Mouse (Mus musculus) thymus, adult 18-20 months (tissue): ENCODE measurements at regions not wholly inside any gene's neighbourhood (a gene's known extent, or its start where the extent isn't known, plus 50 kb on each side); places are given as distances from the start of the nearest gene placed in this dataset.
"Not testable (repeated sequence)": the region's sequence is repeated elsewhere in the genome, so short reads cannot be mapped to it uniquely, and the experiment has no call there.

Source experiments
- DNase-seq, 2 experiments: peaks; one replicate each; pipeline ENCODE4 v3.0.0; 2022; ENCODE audit warnings: mixed read lengths in 2 of 2

DNA sequence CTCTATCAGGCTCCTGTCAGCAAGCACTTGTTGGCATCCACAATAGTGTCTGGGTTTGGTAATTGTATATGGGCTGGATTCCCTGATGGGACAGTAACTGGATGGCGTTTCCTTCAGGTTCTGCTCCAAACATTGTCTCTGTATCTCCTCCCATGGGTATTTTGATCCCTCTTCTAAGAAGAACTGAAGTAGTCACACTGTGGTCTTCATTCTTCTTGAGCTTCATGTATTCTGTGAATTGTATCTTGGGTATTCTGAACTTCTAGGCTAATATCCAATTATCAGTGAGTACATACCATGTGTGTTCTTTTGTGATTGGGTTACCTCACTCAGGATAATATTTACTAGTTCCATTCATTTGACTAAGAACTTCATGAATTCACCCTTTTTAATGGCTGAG lies 119.2 kb upstream of the Gm21119 start:
- DNase-seq: not testable (repeated sequence)

DNA sequence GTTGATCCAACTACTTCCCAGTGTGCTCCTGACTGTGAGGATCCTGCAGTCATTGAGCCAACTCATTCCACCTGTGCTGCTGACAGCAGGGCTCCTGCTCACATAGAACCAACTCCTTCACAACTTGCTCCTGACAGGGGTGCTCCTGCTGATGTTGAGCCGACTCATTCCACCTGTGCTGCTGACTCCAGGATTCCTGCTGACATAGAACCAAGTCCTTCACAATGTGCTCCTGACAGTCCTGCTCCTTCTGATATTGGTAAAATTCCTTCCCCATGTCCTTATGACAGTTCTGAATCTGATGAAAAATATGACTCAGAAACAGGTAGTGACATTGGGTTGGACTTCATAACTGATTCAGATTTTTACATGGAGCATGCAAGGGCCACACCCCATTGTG lies 100.8 kb upstream of the Gm21119 start:
- not testable (repeated sequence) for DNase-seq

DNA sequence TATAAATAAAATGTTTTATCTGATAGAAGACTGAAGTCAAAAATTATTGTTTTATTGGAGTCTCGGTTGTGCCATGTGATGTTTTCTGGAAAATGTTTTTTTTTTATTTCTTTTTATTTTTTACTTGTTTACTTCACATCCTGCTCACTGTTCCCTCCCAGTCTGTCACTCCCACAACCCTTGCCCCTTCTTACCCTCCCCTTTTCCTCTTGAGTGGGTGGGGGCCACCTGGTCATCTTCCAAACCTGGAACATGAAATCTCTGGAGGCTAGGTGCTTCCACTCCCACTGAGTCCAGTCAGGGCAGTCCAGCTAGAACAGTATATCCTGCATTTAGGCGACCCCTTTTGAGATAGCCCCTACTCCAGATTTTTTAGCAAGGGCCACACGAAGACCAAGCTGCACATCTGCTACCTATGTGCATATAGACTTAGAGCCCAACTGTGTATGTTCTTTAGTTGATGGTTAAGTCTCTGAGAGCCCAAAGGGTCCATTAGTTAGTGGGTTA lies 98.3 kb upstream of the Gm21119 start:
- not testable (repeated sequence) for DNase-seq

DNA sequence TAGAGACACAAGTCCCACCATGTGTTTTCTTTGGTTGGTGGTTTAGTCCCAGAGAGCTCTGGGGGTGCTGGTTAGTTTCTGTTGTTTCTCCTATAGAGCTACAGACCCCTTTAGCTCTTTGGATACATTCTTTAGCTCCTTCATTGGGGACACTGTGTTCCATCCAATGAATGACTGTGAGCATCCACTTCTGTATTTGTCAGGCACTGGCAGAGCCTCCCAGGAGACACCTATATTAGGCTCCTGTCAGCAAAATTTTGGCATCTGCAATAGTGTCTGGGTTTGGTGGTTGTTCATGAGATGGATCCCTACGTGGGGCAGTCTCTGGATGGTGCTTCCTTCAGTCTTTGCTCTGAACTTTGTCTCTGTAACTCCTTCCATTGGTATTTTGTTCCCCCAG lies 97.2 kb upstream of the Gm21119 start:
- not testable (repeated sequence) for DNase-seq

DNA sequence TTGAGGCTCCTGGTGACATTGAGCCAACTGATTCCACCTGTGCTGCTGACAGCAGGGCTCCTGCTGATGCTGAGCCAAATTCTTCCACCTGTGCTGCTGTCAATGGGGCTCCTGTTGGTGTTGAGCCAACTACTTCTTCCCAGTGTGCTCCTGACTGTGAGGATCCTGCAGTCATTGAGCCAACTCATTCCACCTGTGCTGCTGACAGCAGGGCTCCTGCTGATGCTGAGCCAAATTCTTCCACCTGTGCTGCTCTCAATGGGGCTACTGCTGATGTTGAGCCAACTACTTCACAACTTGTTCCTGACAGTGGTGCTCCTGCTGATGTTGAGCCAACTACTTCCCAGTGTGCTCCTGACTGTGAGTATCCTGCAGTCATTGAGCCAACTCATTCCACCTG lies 90.2 kb upstream of the Gm21119 start:
- not testable (repeated sequence) for DNase-seq

DNA sequence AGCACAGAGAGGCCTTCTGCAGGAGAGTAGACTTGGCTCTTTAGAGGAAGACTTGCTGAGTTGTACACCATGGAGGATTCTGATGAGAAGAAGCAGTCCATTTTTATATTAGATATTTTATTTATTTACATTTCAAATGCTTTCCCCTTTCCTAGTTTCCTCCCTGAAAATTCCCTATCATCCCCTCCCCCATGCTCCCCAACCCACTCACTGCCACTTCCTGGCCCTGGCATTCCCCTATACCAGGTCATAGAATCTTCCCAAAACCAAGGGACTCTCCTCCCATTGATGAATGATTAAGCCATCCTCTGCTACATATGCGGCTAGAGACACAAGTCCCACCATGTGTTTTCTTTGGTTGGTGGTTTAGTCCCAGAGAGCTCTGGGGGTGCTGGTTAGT lies 85.7 kb upstream of the Gm21119 start:
- DNase-seq: not testable (repeated sequence)

DNA sequence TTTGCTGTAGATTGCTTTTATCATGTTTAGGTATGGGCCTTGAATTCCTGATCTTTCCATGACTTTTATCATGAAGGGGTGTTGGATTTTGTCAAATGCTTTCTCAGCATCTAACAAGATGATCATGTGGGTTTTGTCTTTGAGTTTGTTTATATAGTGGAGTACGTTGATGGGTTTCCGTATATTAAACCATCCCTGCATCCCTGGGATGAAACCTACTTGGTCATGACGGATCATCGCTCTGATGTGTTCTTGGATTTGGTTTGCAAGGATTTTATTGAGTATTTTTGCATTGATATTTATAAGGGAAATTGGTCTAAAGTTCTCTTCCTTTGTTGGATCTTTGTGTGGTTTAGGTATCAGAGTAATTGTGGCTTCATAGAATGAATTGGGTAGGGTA lies 75.7 kb upstream of the Gm21119 start:
- DNase-seq: not testable (repeated sequence)

DNA sequence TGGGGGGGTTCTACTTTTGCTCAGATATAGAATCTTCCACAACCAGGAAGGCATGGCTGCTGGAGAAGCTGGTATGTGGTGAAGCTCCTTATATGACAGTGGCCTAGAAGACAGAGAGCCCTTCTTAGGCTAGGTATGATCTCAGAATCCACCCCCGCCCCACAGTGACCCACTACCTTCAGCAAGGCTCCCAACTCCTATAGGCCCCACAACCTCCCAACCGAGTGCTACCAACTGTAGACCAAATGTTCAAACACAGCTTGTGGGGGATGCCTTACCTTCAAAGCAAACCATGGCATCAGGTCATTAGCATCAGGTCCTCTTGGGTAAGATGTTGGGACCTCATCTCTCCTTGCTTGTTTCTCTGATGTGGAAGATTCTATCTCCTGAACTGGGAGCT lies 70.6 kb upstream of the Gm21119 start:
- not testable (repeated sequence) for DNase-seq

DNA sequence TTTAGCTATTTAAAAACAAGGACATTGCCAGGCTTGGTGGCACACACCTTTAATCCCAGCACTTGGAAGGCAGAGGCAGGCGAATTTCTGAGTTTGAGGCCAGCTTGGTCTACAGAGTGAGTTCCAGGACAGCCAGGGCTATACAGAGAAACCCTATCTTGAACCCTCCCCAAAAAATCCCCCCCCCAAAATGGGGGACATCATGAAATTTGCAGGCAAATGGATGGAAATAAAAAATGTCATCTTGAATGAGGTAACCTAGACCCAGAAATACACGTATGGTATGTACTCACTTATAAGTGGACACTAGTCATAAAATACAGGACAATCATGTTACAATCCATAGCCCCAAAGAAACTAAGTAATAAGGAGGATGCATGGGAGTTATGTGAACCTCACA lies 69.4 kb upstream of the Gm21119 start:
- peak in 1 of 2 experiments; percentile 10 for DNase-seq

DNA sequence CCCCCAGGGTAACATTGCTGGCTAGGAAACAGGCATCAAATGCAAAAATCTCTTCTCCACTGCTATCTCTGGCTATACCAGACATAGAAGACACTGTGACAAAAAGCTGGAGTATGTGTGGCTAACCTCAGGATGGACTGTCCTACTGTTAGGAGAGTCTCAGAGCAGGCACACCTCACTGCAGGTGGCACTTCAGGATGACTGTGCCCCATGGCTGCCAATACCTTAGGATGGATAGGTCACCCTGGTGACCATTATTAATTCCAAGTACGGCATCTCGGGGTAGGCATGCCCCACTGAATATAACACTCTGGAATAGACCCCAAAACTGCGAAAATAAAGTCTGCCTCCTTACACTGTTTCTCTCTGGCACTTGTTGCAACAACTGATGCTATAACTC lies 68.3 kb upstream of the Gm21119 start:
- DNase-seq: not testable (repeated sequence)

DNA sequence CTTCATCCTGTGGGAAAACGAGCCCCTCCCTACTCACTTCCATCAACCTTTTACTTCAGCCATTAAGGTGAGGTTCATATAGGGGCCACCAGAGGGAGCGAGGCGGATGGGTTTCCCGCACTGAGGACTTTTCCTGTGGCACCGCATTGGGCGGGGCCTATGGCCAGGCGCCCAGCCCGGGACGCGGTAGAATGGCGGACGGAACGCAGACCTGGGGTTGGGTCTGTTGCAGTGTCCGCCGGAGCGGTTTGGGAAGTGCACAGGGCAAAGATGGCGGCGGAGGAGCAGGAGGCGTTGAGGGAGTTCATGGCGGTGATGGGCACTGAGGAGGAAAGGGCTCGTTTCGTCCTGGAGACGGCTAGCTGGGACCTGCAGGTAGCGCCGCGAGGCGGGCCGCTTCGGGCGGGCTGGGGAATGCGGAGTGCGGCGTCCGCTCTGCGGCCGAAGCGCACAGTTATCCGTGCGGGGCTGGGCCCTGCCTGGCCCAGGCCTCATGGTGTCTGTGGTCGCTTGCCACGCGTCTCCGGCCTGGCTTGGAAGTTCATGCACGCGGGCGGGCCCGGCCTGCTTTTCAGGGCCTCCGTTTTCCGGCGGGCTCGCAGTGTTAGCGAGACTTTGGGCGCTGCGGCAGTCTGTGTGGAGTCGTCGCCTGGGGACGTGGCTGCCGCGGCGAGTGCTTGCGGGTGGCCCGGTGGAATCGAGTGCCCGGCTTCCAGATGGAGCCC lies 64.5 kb upstream of the Gm21119 start:
- peak; percentile 89 to 91 for DNase-seq

DNA sequence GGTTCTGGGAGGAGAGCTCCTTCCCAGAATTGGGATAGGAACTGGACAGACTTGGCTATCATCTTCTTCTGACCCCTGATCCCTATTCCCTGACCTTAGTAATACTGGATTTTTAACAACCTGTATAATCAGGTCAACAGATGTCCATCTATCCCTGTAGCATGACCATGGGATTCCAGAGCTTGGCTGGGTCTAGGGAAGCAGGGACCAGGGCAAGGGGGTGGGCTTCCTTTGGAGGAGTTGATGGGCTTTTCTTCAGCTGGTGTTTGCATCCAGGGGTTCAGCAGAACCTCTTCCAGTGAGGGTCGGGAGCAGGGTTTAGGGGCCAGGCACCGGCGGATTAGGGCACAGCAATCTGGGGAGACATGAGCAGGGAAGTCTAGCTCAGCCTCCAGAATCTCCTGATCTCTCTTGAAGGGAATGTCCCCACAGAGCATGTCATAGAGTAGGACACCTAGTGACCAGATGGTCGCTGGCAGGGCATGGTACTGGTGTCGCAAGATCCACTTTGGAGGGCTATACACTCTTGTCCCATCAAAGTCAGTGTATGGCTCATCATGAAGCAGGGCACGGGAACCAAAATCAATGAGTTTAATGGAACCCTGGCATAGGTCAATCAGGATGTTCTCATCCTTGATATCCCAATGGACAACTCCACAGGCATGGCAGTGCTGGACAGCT lies 58.1 kb upstream of the Gm21119 start:
- DNase-seq: not testable (repeated sequence)

DNA sequence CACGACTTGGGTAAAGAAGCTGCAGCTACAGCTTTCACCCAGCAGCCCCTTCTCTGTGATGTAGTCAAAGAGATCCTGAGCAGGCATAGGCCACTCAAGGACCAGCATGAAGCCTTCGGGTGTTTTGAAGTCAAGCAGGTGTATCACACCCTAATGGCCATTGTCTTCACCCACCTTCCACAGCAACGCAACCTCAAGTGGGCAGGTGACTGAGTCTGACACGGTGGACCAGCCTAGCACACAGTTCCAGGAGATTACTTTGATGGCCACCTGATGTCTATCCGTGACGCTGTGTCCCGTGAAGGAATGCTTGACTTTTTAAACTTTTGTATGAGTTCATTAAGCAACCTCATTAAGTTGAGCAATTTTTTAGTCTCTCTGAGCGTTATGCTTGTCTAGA lies 57.5 kb upstream of the Gm21119 start:
- DNase-seq: not testable (repeated sequence)

DNA sequence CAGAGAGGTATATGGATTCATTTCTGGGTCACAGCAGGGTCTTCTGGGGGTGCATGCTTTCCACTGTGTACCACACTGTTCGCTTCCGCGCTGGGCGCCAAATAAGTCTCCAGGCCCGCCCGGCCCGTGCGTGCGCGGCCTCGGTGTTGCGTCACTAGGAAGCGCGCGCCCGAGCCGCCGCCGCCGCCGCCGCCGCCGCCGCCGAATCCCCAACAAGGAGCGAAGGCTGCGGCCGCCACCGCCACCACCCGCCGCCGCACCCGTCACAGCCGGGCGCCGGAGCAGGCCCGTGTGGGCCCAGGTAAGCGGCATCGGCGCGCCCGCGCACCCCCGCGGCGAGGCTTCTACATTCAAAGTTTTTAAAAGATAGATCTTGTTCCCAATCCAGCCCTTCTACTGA lies 57.1 kb upstream of the Gm21119 start:
- peak; percentile 9 to 26 for DNase-seq
